Mouse (Mus musculus): ENCODE data around the gene Sugct.
A peak's percentile ranks its signal among the peaks of the same experiment; 100 is the strongest.

Sugct gene

GRCm38 (mm10) chr13:17694911-17695699 lies at the start of gene Sugct, which contains the start of gene Mplkip:
Sugct (minus strand) TSS chr13:17695553.
Mplkip (plus strand) TSS chr13:17695192.
- DNase-seq: peak; percentile 99

GRCm38 (mm10) chr13:17728798-17729197 lies 33.4 kb upstream of the Sugct start:
- no peak for DNase-seq

DNA sequence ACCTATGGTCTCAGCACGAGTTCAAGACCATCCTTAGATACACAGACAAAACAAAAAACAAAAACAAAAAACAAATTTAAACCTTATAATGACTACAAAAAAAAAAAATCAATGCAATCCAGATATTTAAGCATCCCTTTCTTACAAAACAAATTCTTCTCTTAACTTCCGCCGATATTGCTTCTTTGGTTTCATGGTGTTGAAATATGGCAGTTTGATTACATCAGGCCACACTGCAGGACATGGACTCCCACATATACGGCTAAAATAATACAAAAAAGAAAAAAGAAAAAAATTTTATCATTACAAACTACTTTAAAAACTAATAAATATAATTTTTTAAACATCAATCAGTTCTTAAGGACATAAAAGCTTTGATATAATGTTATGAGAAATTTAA lies 32.6 kb upstream of the Sugct start:
- no peak for DNase-seq

- DNase-seq: no peak
Observed at GRCm38 (mm10) chr13:17717357-17717756, 22.0 kb upstream of the Sugct start.

DNA sequence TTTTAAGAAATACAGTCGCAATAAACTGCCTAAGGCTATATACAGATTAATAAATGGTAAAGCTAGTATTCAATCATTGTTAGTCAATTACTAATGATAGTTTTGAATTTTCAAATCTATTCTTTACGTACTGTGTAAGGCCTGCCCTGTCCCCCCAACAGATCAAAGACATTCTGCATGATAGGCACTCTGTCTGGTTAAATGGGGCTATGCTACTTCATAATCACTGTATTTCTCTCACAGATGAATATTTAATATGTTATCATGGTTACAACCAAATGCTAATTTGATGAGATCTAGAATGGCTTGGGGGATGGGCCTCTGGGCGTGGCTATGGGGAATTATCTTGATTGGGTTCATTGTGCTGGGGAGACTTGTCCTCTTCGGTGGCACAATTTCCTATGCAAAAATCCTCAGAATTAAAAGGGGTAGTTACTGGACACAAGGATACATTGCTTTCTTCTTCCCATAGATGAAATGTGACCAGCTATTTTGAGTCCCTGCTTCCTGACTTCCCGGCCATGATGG lies 13.5 kb upstream of the Sugct start:
- no peak for DNase-seq

DNA sequence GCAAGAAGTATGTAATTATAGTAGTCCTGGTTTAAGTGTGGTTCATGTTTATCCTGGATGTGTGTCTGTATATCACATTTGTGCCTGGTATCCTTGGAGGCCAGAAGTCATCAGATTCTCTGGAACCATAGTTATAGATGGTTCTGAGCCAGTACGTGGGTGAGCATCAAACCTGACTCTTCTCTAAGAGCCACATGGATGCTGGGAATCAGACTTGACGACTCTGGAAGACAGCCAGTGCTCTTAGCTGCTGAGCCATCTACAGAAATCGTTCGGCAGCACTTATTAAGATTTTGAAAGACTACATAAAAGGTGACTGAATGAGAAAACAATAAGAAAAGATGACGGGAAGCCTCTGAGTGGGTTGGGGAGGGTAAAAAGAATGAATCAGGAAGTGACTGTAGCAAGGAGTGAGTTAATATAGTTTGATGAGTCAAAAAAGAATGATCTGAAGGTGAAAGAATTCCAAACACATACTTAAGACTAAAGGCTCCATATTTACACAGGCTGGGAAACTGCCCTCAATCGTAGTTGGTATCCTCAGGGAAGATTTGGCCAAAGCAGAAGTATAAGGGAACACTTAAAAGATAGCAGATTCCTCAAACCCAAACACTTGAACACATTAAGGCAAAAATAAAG lies 10.0 kb upstream of the Sugct start:
- peak; percentile 7 for DNase-seq

DNA sequence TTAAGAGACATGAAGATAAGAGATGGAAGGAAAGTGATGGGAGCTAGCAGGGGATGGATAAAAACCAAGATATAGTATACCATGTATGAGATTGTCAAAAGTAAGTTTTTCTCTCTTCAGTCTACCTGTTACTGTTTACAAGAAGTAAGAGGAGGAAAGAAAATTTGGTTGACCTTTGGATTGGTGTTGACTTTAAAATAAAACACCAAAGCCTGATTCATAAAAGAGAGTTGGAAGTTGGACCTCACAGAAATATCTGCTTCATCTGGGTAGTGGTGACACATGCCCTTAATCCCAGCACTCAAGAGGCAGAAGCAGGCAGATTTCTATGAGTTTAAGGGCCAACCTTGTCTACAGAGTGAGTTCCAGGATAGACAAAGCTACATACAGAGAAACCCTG lies 7.0 kb upstream of the Sugct start:
- no peak for DNase-seq

GRCm38 (mm10) chr13:17701322-17701721 lies 6.0 kb upstream of the Sugct start:
- no peak for DNase-seq

DNA sequence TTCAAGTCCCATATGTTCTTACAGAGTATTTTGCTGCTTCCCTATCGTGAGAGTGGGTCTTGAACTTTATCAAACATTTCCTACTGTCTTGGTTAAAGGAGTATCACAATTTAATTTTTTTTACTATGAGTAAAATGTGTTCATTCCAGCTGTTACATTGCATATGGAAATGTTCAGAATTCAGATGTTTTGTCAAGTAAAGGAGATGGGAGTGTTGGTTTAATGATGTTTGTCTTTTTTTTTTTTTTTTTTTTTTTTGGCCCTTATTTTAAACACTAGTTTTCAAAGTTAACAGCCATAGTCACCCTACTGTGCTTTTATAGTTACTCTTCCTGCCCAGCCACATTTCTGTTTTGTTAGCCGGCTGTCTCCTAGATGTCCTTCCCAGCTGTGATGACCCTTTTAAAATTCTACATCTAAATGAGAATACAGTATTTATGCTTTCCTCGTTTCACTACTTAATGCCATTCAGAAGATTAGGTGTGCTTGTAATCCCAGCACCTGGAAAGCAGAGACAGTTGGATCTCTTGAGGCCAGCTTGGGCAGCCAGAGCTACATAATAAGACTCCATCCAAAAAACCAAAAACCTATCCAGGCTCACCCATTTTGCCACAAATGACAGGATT lies 4.8 kb upstream of the Sugct start:
- DNase-seq: no peak

GRCm38 (mm10) chr13:17695898-17696580 lies 686 bp upstream of the Sugct start:
- no peak for DNase-seq

- no peak for DNase-seq
Observed at GRCm38 (mm10) chr13:17694414-17694813, 939 bp downstream of the Sugct start.

DNA sequence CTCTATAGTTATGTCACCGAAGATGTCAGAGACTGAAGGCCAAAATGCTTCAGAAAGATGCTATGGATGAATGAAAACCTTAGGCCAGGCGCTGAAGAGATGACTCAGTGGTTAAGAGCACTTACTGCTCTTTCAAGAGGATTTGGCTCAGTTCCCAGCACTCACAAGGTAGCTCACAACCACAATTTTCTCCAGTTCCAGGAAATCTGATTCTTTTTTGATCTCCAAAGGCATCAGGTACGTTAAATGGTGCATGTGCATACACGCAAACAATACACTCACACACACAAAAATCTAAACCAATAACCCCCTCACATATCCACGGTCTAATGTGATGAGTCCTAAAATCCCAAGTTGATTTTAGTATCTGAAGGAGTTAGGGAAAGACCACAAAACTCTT lies 1.5 kb downstream of the Sugct start:
- DNase-seq: no peak

DNA sequence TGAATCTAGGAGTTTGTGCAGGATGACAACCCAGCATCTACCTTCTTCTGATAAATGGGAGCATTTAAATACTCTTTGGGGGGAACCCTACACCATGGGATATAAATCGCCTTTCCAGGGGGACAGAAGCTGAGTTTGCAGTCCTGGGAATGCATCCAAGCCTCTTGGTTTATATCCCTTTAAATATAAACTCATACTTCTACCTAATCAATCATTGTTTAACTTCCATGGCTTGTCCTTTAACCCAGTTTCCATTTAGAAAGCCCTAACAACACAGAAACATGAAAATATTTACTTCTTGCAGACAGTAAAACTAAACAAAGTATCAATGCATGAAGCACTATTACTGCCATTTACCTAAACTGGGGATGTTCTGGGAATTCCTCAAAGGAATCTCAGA lies 3.9 kb downstream of the Sugct start:
- no peak for DNase-seq

GRCm38 (mm10) chr13:17690686-17691085 lies 4.7 kb downstream of the Sugct start:
- DNase-seq: no peak

GRCm38 (mm10) chr13:17689461-17689860 lies 5.9 kb downstream of the Sugct start:
- DNase-seq: no peak

- no peak for DNase-seq
Observed at GRCm38 (mm10) chr13:17671122-17671521, 24.2 kb downstream of the Sugct start.

DNA sequence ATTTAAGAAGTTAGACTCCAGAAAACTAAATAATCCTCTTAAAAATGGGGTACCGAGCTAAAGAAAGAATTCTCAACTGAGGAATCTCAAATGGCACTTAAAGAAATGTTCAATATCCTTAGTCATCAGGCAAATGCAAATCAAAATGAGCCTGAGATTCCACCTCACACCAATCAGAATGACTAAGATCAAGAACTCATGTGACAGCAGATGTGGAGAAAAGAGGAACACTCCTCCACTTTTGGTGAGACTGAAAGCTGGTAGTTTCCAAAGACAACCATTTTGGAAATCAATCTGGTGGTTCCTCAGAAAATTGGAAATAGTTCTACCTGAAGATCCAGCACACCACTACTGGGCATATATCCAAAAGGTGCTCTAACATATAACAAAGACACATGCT lies 28.0 kb downstream of the Sugct start:
- no peak for DNase-seq

DNA sequence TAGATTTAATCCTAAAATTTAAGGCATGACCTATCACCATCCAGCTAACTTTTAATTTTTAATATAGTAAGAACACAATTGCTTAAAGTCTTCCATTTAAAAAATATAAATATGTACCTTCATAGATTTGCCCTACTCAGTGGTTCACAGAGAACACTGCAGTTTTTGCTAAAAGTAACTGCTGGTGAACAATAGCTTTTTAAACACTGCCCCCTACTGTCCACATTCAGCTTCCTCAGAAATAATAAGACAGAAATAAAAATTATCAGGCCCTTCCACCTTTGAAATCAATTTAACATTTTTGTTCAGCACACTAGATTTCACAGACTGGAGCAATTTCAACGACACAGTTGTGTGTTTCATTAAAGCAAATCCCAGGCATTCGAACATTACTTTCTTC lies 53.1 kb downstream of the Sugct start:
- no peak for DNase-seq

DNA sequence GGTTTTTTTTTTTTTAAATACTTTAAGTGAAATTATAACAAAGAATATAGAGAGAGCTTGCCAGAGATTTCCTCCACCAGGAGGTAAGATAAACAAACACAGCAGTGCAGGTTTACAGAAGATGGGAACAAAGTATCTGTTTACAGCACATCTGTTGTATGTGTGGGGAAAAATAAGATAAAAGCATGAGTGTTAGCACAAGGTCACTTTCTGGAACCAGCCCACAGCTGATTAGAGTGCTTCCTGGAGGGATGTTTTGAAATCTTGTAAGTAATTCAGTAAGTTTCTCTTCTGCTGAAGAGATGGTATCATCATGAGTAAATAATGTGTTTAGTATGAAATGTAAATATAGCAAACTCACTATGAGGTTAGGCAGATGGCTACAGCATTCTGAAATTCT lies 57.3 kb downstream of the Sugct start:
- DNase-seq: no peak

DNA sequence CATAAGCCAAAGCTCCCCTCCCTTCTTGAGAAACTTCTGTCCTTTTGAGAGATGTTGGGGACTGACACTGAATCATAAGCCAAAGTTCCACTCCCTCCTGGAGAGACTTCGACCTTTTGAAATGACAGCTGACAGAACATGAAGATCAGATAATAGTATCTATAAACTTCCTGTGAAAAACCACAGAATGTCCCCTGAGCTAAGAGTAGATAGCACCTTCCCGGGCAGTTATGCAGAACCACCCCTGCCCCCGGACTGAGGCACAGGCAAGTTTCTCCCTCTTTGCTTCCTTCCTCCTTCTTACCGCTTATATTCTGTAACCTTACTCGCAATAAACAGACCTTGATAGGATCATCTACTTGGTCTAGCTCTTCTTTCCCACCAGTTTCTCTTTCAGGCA lies 68.2 kb downstream of the Sugct start:
- no peak for DNase-seq

GRCm38 (mm10) chr13:17624976-17625375 lies 70.4 kb downstream of the Sugct start:
- no peak for DNase-seq

DNA sequence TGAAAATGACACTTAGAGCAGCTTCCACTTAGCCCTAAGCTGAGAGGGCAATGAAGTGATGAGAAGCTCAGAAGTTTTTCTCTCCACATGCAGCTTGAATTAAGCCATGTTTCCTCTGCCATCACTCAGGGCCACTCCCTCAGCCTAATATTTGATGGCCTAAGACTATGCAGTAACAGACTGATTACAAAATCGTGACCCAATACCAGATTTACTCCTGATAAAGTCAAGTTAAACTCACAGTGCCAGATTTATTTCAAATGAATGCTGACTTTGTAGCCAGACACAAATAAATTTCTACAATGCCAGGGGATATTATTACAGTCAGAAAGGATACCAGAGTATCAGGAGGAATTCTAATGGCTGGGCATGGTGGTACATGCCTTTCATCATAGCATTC lies 89.1 kb downstream of the Sugct start:
- DNase-seq: no peak

DNA sequence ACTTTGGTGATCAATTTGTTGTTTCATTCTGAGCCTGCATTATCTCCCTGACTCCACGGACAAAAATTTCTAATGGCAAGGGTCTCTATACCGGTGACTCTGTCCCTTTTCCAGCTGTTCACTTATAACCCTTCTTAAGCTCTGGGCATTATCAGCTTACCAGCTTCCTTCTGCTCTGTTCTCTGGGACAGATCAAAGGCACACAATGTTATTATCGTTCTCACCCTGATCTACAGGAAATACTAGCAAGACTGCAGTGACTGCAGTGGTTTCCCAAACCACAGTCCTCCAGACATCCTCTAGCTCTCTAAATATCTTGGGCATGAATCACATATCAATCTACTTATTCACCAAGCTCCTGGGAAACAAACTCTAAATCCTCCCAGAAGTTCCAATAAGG lies 90.7 kb downstream of the Sugct start:
- DNase-seq: no peak

All from right cerebral cortex, postnatal 25 days (tissue).